Mouse (Mus musculus) ES-Bruce4 (cell line): Measurements from ENCODE around the gene Ints5.

ENCODE experiments used
- CTCF ChIP-seq: IDR thresholded peaks from one replicate; pipeline ENCODE4 v1.8.1; 2011; ENCODE audit warnings: low read depth, low read length
- EP300 ChIP-seq: IDR thresholded peaks from 2 replicates; pipeline ENCODE4 v1.6.1; 2011; ENCODE audit warnings: low read depth, low read length; ENCODE audit not compliant: insufficient read depth

GRCm38 (mm10) chr19:8928689-8929223 lies 36.0 kb downstream of the Ints5 start:
- TF ChIP-seq EP300 (no peak), CTCF (no peak)
